Mouse (Mus musculus): Measurements from ENCODE around the gene Ddb2. TPM values are rescaled to one million over a fixed set of nuclear protein-coding genes. Genes with fewer than 3 reads are reported as not detected.

The Ddb2 gene
- total RNA-seq, 1 experiment = 10.4 TPM

DNA sequence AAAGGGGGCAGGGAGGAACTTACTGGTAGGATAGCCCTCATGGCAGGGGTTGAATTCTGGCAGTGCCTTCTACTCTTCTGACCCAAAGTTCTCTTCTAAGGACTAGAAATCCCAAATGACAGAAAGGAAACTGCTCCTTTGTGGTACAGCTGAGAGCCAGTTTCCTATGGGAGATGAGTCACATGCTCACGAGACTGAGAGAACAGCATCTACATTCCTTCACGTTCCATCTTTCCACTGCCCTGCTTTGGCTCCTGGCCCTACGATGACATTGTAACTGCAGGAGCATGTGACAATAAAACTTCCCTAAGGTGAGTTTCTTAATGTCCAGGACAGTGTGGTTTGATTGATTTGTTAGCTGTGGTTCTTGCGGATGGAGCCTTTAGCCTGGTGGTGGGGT, 11.6 kb upstream of the Ddb2 start:
- TF ChIP-seq HCFC1 (IDR thresholded peaks at IDR 0.05; ENCODE audit: borderline replicate concordance, insufficient read depth, low read length) = no peak
- TF ChIP-seq CHD2 (IDR thresholded peaks at IDR 0.05; ENCODE audit: low read depth, low read length) = no peak
- TF ChIP-seq ZNF384 (IDR thresholded peaks at IDR 0.05; ENCODE audit: low read depth, low read length) = no peak
- no peak for TF ChIP-seq MAFK (IDR thresholded peaks at IDR 0.05; ENCODE audit: insufficient read depth, low read depth, low read length)
- no peak for TF ChIP-seq ZC3H11A (IDR thresholded peaks at IDR 0.05; ENCODE audit: borderline replicate concordance, low read depth, low read length)
- Histone ChIP-seq H3K4me1 (ENCODE audit: control insufficient read depth in 2 of 2, insufficient read depth in 2 of 2, low read length in 2 of 2, poor library complexity in 1 of 2) (no peaks in the 10 kb centered on the region), H3K36me3 (ENCODE audit: control insufficient read depth, insufficient read depth, low read length, poor library complexity, severe bottlenecking) (no peaks in the 10 kb centered on the region), H3K9me3 (ENCODE audit: control insufficient read depth, insufficient read depth, low read depth, low read length) (no peaks in the 10 kb centered on the region), H3K27ac (ENCODE audit: insufficient read depth, low read depth, low read length, poor library complexity, severe bottlenecking) (no peak overlapping the region), H3K9ac (ENCODE audit: insufficient read depth, low read depth, low read length, poor library complexity, severe bottlenecking) (no peak overlapping the region), H3K4me3 (ENCODE audit: insufficient read depth in 1 of 2, low read depth in 1 of 2, low read length in 2 of 2, poor library complexity in 1 of 2, severe bottlenecking in 1 of 2) (no peak overlapping the region)
- in situ Hi-C loops (cut with MboI; ENCODE audit: low sequenced_read_pairs in 2 of 2, unreplicated experiment in 2 of 2) = no loop called here
- no peak for DNase-seq (ENCODE audit: low read depth, low spot score)

DNA sequence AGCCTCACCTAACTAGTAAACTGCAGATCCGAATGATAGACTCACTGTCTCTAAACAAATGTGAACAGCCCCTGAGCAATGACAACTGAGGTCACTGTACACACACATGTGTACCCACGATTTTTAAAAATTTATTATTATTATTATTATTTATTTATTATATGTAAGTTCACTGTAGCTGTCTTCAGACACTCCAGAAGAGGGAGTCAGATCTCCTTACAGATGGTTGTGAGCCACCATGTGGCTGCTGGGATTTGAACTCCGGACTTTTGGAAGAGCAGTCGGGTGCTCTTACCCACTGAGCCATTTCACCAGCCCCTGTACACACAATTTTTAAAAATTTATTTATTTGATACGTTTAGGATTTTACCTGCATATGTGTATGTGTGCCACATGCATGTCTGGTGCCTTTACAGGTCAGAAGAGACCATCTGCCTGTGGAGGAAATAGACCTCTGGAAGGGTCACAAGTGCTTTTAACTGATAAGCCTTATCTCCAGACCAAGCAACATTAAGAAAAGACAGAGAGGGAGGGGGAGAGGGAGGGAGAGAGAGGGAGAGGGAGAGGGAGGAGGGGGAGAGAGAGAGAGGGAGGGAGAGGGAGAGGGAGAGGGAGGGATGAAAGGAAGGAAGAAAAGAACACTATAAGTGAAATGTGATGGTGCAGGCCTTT, 7.9 kb upstream of the Ddb2 start:
- no peaks in the 10 kb centered on the region for H3K4me1 ChIP-seq (ENCODE audit: control insufficient read depth in 2 of 2, insufficient read depth in 2 of 2, low read length in 2 of 2, poor library complexity in 1 of 2)
- no peak overlapping the region for H3K27ac ChIP-seq (ENCODE audit: insufficient read depth, low read depth, low read length, poor library complexity, severe bottlenecking)
- H3K36me3 ChIP-seq (ENCODE audit: control insufficient read depth, insufficient read depth, low read length, poor library complexity, severe bottlenecking) = no peaks in the 10 kb centered on the region
- H3K9me3 ChIP-seq (ENCODE audit: control insufficient read depth, insufficient read depth, low read depth, low read length) = no peaks in the 10 kb centered on the region
- TF ChIP-seq ZC3H11A (IDR thresholded peaks at IDR 0.05; ENCODE audit: borderline replicate concordance, low read depth, low read length) = no peak
- no peak for TF ChIP-seq MAFK (IDR thresholded peaks at IDR 0.05; ENCODE audit: insufficient read depth, low read depth, low read length)
- no peak for TF ChIP-seq ZNF384 (IDR thresholded peaks at IDR 0.05; ENCODE audit: low read depth, low read length)
- TF ChIP-seq CHD2 (IDR thresholded peaks at IDR 0.05; ENCODE audit: low read depth, low read length) = no peak
- no peak for TF ChIP-seq HCFC1 (IDR thresholded peaks at IDR 0.05; ENCODE audit: borderline replicate concordance, insufficient read depth, low read length)
- no peak for DNase-seq (ENCODE audit: low read depth, low spot score)
- in situ Hi-C loops (cut with MboI; ENCODE audit: low sequenced_read_pairs in 2 of 2, unreplicated experiment in 2 of 2) = no loop called here
- no peak overlapping the region for H3K9ac ChIP-seq (ENCODE audit: insufficient read depth, low read depth, low read length, poor library complexity, severe bottlenecking)
- no peak overlapping the region for H3K4me3 ChIP-seq (ENCODE audit: insufficient read depth in 1 of 2, low read depth in 1 of 2, low read length in 2 of 2, poor library complexity in 1 of 2, severe bottlenecking in 1 of 2)

DNA sequence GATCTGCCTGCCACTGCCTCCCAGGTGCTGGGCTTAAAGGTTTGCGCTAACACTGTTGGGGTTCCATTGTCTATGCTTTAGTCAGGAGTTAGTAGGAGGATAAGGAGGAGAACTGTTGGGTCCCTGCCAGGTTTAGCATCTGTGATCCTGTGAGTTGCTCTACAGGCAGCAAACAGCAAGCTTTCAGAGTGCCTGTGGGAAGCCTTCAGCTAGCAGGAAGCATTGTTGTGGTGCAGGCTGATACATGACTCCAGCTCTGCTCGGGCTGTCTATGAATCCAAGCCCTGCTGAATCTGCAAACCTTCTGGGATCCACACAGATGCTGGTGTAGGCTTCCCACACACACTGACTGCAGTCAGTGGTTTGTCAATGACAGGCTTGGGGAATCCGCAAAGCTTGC, 6.6 kb upstream of the Ddb2 start:
- H3K4me3 ChIP-seq (ENCODE audit: insufficient read depth in 1 of 2, low read depth in 1 of 2, low read length in 2 of 2, poor library complexity in 1 of 2, severe bottlenecking in 1 of 2) = no peak overlapping the region
- TF ChIP-seq MAFK (IDR thresholded peaks at IDR 0.05; ENCODE audit: insufficient read depth, low read depth, low read length) (no peak), ZNF384 (IDR thresholded peaks at IDR 0.05; ENCODE audit: low read depth, low read length) (no peak), ZC3H11A (IDR thresholded peaks at IDR 0.05; ENCODE audit: borderline replicate concordance, low read depth, low read length) (no peak), HCFC1 (IDR thresholded peaks at IDR 0.05; ENCODE audit: borderline replicate concordance, insufficient read depth, low read length) (no peak), CHD2 (IDR thresholded peaks at IDR 0.05; ENCODE audit: low read depth, low read length) (no peak)
- H3K4me1 ChIP-seq (ENCODE audit: control insufficient read depth in 2 of 2, insufficient read depth in 2 of 2, low read length in 2 of 2, poor library complexity in 1 of 2) = no peaks in the 10 kb centered on the region
- H3K9ac ChIP-seq (ENCODE audit: insufficient read depth, low read depth, low read length, poor library complexity, severe bottlenecking) = no peak overlapping the region
- no peaks in the 10 kb centered on the region for H3K9me3 ChIP-seq (ENCODE audit: control insufficient read depth, insufficient read depth, low read depth, low read length)
- H3K27ac ChIP-seq (ENCODE audit: insufficient read depth, low read depth, low read length, poor library complexity, severe bottlenecking) = no peak overlapping the region
- in situ Hi-C loops (cut with MboI; ENCODE audit: low sequenced_read_pairs in 2 of 2, unreplicated experiment in 2 of 2) = no loop called here
- no peak for DNase-seq (ENCODE audit: low read depth, low spot score)
- no peaks in the 10 kb centered on the region for H3K36me3 ChIP-seq (ENCODE audit: control insufficient read depth, insufficient read depth, low read length, poor library complexity, severe bottlenecking)

DNA sequence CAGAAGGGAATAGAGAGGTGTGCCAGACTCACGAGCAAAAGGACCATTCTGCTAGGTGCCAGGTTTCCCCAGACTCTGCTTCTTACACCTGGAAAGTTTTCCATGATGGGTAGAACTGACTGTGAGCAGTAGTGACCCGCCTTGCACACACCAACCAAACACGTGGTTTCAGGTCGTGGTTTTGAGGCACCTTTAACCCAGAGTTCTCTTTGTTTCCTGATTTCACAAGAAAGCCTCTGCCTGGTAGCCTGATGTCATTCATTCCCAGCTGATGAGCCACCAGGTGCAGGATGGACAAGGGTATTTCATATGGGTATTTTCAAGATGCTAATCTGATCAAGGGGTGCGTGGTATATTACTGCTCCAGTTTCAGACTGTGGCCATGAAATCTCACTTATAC, 5.8 kb upstream of the Ddb2 start:
- in situ Hi-C loops (cut with MboI; ENCODE audit: low sequenced_read_pairs in 2 of 2, unreplicated experiment in 2 of 2) = no loop called here
- TF ChIP-seq MAFK (IDR thresholded peaks at IDR 0.05; ENCODE audit: insufficient read depth, low read depth, low read length) = no peak
- no peak for TF ChIP-seq ZC3H11A (IDR thresholded peaks at IDR 0.05; ENCODE audit: borderline replicate concordance, low read depth, low read length)
- TF ChIP-seq HCFC1 (IDR thresholded peaks at IDR 0.05; ENCODE audit: borderline replicate concordance, insufficient read depth, low read length) = no peak

More for the DNA sequence above, 5.8 kb upstream of the Ddb2 start:
- no peak overlapping the region for H3K9ac ChIP-seq (ENCODE audit: insufficient read depth, low read depth, low read length, poor library complexity, severe bottlenecking)
- H3K4me1 ChIP-seq (ENCODE audit: control insufficient read depth in 2 of 2, insufficient read depth in 2 of 2, low read length in 2 of 2, poor library complexity in 1 of 2) = no peaks in the 10 kb centered on the region
- DNase-seq (ENCODE audit: low read depth, low spot score) = no peak
- no peaks in the 10 kb centered on the region for H3K9me3 ChIP-seq (ENCODE audit: control insufficient read depth, insufficient read depth, low read depth, low read length)
- H3K27ac ChIP-seq (ENCODE audit: insufficient read depth, low read depth, low read length, poor library complexity, severe bottlenecking) = no peak overlapping the region
- H3K36me3 ChIP-seq (ENCODE audit: control insufficient read depth, insufficient read depth, low read length, poor library complexity, severe bottlenecking) = no peaks in the 10 kb centered on the region
- H3K4me3 ChIP-seq (ENCODE audit: insufficient read depth in 1 of 2, low read depth in 1 of 2, low read length in 2 of 2, poor library complexity in 1 of 2, severe bottlenecking in 1 of 2) = no peak overlapping the region
